Mouse (Mus musculus): ENCODE results near the gene H2-Q4.
"Not testable (repeated sequence)": the region's sequence is repeated elsewhere in the genome, so short reads cannot be mapped to it uniquely, and the experiment has no call there.

The H2-Q4 gene

DNA sequence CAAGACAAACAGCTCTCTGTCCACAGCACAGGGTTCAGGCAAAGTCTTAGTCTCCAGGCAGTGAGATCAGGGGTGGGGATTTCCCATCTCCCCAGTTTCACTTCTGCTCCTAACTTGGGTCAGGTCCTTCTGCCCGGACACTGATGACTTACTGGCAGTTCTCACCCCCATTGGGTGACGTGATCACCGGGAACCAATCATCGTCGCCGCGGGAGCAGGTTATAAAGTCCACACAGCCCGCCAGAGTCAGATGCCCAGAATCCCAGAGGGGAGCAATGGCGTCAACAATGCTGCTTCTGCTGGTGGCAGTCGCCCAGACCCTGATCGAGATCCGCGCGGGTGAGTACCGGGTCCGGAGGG lies at the start of gene H2-Q4:
Gene H2-Q4 (plus strand): TSS at position 249 of the 360 bp plus-strand sequence.
- DNase-seq (ENCODE audit: low spot score in 2 of 2), result peak; percentile 89 to 92

DNA sequence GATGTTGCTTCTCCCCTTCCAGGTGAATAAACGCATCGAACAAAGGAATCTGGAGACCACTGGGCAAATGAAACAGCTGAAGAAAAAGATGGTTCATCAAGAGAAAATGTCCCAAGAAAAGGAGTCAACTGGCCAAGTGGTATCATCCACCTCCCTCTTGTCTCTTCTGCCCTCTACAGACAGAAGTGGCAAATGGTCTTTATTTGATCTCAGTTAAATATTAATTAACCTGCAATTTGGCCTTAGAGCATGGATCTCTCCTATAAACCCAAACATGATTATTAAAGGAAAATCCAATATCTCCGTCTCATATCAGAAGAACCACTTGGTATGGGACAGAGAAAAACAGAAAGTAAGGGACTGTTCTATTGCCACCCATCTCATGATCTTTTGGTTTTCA lies 49.7 kb upstream of the H2-Q4 start:
- not testable (repeated sequence) for DNase-seq (ENCODE audit: low spot score in 2 of 2)

DNA sequence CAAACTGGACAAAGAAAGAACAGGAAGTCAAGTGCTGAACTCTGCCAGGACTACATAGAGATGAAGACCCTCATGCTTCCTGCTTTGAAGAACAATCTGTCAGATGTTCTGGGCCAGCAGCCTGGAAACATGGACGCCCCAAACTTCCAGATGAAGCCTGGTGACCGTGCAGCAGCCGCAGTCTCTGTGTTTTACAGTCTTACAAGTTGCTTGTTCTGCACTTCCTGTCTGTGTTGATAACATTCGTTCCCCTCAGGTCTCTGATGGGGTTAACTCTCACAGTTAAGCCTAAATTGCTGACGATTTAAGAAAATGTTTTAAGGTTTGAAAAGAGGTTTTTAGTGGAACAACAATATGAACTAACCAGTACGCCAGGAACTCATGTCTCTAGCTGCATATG lies 47.9 kb upstream of the H2-Q4 start:
- DNase-seq (ENCODE audit: low spot score in 2 of 2), result not testable (repeated sequence)

DNA sequence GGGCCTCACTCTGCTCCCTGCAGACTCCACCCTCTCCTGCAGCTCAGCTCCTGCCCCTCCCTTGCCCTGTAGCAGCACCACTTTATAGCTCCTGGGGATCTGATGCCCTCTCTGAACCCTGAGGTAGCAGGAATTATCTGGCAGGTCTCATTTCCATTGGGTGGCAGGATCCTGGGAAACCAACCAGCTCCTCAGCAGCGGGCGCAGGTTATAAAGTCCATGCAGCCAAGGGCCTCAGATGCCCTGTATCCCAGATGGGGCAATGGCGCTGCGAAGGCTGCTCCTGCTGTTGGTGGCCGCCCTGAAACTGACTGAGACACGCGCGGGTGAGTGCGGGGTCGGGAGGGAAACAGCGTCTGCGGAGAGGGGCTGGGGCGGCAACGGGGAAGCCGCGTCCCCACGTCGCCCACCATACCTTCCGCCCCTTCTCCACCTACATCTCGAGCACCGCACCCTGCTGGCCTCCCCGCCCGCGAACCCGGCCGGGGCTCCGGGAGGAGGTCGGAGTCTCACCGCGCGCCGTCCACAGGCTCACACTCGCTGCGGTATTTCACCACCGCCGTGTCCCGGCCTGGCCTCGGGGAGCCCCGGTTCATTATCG lies 37.2 kb upstream of the H2-Q4 start, which contains the start of gene H2-Q2:
Gene H2-Q2 (plus strand): TSS at position 172 of the 601 bp plus-strand sequence.
- DNase-seq (ENCODE audit: low spot score in 2 of 2), result peak in 1 of 2 experiments; percentile 25

DNA sequence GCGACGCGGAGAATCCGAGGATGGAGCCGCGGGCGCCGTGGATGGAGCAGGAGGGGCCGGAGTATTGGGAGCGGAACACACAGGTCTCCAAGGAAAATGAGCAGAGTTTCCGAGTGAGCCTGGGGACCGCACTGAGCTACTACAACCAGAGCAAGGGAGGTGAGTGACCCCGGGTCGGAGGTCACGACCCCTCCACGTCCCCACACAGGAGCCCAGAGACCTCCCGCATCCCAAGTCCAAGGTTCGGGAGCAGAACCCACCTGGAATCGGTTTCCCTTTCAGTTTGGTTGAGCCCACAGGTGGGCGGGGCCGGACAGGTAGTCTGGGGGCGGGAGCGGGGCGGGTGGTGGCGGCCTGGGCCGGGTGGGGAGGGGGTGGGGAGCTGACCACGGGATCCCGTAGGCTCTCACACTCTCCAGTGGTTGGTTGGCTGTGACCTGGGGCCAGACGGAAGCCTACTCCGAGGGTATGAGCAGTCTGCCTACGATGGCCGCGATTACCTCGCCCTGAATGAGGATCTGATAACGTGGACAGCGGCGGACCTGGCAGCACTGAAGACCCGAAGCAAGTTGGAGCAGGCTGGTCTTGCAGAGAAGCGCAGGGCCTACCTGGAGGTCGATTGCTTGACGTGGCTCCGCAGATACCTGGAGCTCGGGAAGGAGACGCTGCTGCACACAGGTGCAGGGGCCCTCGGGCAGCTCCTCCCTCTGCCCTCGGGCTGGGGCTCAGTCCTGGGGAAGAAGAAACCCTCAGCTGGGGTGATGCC lies 36.5 kb upstream of the H2-Q4 start:
- DNase-seq (ENCODE audit: low spot score in 2 of 2), result peak in 1 of 2 experiments; percentile 47

DNA sequence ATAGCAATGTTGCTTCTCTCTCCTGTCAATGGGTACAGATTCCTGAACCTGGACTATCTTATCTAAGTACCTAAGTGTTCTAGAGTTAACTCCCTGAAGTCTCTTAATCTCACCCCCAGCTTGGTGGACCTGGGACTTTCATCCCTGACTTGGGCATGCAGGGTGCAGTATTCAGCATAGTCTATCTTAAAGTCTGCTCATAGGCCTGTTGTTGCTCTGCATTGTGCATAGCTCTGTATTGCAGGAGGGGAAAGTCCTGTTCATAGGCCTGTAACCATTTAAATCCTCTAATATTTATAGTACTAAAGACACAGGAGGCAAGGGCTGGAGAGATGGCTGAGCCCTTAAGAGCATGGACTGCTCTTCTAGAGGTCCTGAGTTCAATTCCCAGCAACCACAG lies 31.8 kb upstream of the H2-Q4 start:
- not testable (repeated sequence) for DNase-seq (ENCODE audit: low spot score in 2 of 2)

DNA sequence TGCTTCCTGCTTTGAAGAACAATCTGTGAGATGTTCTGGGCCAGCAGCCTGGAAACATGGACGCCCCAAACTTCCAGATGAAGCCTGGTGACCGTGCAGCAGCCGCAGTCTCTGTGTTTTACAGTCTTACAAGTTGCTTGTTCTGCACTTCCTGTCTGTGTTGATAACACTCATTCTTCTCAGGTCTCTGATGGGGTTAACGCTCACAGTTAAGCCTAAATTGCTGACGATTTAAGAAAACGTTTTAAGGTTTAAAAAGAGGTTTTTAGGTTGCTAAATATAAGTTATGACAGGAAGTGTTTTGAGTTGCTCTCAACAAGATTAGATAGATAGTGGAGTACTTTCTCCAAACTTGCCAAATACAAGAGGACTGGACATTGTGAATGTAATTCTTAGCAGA lies 26.1 kb upstream of the H2-Q4 start:
- DNase-seq (ENCODE audit: low spot score in 2 of 2), result not testable (repeated sequence)

DNA sequence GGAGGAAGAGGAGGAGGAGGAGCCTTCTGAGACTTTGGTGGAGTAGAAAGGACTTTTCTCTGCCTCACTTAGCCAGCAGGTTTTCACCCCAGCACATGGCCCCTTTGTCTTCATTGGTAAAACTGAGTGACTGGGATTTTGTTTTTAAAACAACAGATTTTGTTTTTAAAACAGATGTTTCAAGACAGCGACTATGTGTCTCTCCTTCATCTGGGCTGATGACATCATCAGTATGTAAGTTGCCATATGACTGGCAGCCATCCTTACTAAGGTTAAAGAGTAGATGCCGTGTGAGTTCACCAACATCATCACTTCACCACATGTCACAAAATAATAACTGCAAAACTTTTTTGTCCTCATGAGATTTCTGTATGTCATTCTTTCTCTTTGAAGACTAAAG lies 25.3 kb upstream of the H2-Q4 start:
- no peak for DNase-seq (ENCODE audit: low spot score in 2 of 2)

DNA sequence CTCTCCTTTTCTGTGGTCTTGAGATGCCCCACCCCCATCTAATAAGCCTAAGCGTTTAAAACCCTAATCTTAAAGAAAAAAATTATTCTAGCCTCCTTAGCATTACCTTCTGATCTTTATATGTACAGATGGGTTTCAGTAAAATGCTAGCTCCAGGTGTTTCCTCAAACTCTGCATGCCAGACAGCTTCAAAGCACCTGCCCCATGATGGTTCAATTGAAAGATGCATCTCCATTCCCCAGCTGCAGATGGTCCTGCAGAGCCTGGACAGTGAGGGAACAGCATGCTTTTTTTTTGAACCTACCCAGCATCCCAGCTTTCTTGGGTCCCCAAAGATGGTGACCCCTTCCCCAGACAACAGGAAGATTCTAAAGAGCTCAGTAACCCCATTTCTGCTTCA lies 22.3 kb upstream of the H2-Q4 start:
- DNase-seq (ENCODE audit: low spot score in 2 of 2), result no peak

DNA sequence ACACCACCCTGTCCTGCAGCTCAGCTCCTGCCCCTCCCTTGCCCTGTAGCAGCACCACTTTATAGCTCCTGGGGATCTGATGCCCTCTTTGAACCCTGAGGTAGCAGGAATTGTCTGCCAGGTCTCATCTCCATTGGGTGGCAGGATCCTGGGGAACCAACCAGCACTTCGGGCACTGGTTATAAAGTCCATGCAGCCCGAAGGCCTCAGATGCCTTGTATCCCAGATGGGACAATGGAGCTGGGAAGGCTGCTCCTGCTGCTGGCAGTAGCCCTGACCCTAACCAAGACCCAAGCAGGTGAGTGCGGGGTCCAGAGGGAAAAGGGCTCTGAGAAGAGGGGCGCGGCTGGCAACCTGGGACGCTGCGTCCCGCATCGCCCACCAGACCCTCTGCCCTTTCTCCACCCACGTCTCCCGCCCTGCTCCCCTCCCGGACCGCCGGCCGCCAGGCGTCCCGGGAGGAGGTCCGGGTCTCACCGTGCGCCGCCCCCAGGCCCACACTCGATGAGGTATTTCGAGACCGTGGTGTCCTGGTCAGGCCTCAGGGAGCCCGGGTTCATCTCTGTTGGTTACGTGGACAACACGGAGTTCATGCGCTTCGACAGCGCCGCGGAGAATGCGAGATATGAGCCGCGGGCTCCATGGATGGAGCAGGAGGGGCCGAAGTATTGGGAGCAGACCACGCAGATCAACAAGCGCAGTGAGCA lies 20.5 kb upstream of the H2-Q4 start:
- DNase-seq (ENCODE audit: low spot score in 2 of 2), result no peak

DNA sequence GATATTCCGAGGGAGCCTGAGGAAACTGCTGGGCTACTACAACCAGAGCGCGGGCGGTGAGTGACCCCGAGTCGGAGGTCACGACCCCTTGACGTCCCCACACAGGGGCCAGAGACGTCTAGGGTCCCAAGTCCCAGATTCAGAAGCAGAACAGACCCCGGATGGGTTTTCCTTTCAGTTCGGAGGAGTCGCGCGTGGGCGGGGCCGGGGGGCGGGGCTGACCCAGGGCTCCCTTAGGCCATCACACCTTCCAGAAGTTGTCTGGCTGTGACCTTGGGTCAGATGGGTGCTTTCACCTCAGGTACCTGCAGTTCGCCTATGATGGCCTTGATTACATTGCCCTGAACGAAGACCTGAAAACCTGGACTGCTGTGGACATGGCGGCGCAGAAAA lies 20.0 kb upstream of the H2-Q4 start:
- no peak for DNase-seq (ENCODE audit: low spot score in 2 of 2)

DNA sequence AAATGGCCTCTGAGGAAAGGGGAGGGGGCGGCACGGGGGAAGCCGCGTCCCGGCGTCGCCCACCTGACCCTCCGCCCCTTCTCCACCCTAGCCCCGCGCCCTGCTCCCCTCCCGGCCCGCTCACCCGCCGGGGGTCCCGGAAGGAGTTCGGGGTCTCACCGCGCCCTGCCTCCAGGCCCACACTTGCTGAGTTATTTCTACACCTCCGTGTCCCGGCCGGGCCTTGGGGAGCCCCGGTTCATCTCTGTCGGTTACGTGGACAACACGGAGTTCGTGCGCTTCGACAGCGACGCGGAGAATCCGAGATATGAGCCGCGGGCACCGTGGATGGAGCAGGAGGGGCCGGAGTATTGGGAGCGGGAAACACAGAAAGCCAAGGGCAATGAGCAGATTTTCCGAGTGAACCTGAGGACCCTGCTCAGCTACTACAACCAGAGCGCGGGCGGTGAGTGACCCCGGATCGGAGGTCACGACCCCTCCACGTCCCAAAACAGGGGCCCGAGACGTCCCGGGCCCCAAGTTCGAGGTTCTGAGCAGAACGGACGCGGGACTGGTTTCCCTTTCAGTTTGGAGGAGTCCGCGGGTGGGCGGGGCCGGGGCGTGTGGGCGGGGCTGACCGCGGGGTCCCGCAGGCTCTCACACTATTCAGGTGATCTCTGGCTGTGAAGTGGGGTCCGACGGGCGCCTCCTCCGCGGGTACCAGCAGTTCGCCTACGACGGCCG lies 473 bp downstream of the H2-Q4 start:
- peak; percentile 11 to 62 for DNase-seq (ENCODE audit: low spot score in 2 of 2)

DNA sequence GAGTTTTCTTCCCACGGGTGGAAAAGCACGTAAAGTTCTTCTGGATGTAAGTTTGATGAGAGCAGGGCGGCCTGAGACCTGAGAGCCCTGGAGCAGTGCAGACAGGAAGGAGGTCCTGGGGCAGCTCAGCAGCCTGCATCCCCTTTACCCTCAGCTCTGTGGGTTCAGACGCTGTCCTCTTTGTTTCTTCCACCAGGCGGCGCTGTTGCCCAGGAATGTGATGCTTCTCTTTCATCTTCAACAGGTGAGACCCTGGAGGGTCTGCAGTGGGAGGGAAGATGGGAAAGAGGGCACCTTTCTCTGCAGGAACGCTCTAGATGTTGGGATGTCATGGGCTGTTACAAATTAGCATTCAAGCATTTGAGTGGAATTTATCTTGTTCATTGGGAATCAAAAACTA lies 10.4 kb downstream of the H2-Q4 start:
- DNase-seq (ENCODE audit: low spot score in 2 of 2), result not testable (repeated sequence)

DNA sequence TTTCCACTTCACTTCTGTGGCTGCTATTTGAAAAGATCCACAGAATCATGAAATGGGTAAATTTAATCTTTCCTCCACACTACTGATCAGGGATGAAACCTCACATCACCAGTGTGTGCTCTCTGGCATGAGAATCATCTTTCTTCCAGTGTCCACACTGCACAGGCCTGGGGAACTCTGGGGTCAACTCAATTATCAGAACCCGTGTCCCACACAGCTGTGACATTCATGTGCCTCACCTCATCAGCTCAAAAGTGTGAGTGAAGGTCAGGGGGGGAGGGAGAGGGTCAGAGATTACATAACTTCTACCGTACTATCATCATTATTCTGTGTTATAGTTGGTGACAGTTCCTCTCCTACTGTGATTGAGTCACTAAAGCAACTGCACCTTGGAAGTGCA lies 13.3 kb downstream of the H2-Q4 start:
- DNase-seq (ENCODE audit: low spot score in 2 of 2), result not testable (repeated sequence)

DNA sequence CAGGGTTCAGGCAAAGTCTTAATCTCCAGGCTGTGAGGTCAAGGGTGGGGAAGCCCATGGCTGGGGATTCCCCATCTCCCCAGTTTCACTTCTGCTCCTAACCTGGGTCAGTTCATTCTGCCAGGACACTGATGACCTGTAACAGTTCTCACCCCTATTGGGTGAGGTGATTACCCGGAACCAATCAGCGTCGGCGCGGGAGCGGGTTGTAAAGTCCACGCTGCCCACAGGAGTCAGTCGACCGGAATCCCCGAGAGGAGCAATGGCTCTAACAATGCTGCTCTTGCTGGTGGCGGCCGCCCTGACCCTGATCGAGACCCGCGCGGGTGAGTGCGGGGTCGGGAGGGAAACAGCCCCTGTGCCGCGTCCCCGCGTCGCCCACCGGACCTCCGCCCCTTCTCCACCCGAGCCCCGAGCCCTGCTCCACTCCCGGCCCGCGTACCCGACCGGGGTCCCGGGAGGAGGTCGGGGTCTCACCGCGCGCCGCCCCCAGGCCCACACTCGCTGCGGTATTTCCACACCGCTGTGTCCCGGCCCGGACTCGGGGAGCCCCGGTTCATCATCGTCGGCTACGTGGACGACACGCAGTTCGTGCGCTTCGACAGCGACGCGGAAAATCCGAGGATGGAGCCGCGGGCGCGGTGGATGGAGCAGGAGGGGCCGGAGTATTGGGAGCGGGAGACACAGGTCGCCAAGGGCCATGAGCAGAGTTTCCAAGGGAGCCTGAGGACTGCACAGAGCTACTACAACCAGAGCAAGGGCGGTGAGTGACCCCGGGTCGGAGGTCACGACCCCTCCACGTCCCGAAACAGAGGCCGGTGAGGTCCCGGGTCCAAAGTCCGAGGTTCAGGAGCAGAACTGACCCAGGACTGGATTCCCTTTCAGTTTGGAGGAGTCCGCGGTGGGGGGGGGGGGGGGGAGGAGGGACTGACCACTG lies 14.7 kb downstream of the H2-Q4 start:
- DNase-seq (ENCODE audit: low spot score in 2 of 2), result not testable (repeated sequence)

DNA sequence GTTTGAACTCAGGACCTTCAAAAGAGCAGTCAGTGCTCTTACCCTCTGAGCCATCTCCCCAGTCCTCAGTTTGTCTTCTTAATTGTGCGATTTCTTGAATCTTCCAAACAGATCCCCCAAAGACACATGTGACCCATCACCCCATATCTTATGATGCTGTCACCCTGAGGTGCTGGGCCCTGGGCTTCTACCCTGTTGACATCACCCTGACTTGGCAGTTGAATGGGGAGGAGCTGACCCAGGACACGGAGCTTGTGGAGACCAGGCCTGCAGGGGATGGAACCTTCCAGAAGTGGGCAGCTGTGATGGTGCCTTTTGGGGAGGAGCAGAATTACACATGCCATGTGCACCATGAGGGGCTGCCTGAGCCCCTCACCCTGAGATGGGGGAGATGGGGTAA lies 17.5 kb downstream of the H2-Q4 start:
- not testable (repeated sequence) for DNase-seq (ENCODE audit: low spot score in 2 of 2)

DNA sequence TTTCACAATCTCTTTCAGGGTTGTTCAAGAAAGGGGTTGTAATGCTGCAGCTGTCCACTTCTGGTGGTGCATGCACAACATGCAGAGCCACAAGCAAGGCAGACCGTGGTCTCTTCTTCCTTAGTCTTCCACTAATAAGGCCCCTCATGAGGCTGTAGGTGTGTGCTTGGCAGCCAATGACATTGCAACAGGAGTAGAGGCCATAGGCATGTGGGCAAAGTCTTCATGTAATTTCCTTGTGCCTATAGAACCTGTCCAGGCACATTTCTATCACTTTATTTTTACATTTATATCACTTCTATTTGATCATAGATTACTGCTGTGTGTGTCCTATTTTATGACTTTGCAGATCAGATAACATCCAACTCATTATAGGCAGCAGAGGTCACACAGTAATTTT lies 33.6 kb downstream of the H2-Q4 start:
- DNase-seq (ENCODE audit: low spot score in 2 of 2), result not testable (repeated sequence)

DNA sequence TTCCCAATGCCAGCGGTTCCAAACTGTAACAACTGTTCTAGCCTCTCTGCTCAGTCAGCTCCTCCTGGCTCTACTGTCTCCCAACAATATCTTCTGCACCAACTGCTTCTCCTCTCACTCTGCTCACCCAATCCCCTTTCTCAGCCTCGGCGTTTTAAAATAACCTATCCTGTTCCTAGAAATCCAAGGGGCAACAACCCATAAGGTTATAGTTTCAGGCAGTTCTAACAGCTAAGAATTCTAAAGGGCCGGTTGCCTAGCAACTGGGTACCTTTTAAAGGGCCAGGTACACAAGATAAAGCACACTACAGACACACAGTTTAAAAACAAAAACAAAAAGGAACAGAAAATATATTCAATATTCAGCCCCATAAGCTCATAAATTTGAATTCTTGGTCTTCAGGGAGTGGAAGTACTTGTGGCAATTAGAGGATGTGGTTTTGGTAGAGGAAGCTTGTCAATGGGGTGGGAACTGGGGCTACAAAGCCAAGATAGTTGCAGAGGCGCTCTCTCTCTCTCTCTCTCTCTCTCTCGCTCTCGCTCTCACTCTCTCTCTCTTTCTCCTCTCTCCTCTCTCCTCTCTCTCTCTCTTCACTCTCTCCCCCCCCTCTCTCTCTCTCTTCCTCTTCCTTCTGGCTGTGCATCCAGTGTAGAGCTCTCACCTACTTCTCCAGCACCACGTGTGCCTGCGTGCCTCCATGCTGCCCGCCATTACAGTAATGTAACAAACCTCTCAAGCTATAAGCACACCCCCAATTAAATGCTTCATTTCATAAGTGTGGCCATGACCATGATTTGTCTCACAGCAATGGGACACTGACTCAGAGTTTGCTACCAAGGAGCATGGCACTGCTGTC lies 36.1 kb downstream of the H2-Q4 start:
- DNase-seq (ENCODE audit: low spot score in 2 of 2), result not testable (repeated sequence)

DNA sequence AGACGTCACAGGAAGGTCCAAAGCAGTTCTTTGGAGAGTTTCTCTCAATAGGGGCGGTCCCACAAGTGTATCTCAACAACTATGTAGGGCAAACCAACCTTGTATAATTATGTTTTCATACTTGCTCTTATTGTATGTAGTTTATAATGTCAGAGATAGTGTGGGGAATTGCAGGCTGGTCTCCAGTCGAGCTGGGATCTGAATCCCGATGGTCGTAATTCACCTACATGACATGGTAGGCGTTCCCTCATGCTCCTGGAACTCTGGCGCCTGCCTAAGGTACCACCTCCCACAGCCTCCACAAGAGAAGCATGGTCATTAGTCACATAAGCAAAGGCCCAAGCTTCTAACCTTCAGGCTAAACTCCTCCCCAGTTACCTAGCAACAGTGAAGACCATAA lies 39.4 kb downstream of the H2-Q4 start:
- no peak for DNase-seq (ENCODE audit: low spot score in 2 of 2)

DNA sequence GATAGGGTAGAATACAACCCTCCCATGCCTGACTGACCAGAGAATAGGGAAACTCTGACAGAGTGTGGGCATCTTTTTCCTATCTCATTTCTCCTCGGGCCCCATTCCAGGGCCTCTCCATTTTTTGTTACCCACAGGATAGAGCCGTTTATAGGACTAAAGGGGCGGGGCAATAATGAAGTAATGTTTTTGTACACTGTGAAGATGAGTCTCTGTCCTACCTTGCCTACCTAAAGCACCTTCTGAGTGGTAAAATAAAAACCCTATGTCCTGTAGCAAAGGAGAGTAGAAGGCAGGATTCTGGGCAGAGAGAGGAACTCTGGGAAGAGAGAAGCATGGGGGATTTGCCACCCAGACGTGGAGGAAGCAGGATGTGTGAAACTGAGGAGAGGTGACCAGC lies 40.1 kb downstream of the H2-Q4 start:
- not testable (repeated sequence) for DNase-seq (ENCODE audit: low spot score in 2 of 2)
